Mouse (Mus musculus) hindbrain, embryonic 11.5 days (tissue): ENCODE results near the gene Drd4. TPM values are rescaled to one million over a fixed set of nuclear protein-coding genes. Genes with fewer than 3 reads are reported as not detected.
"Not testable (repeated sequence)": the region's sequence is repeated elsewhere in the genome, so short reads cannot be mapped to it uniquely, and the experiment has no call there.

Source experiments
- ATAC-seq: fragments of 200-750 bp; cut with Nextera tagmentation; 2 replicates; pipeline ENCODE4 v1.8.0; 2017; ENCODE audit warnings: mild to moderate bottlenecking, moderate TSS enrichment, moderate library complexity; ENCODE audit not compliant: low FRiP score
- DNase-seq: peaks from one replicate; pipeline ENCODE4 v3.0.0-alpha.2; 2015; ENCODE audit warnings: low spot score
- H3K27ac ChIP-seq: fragments of 300-500 bp; sonication (generic); 2 replicates; pipeline ENCODE4 v1.5.1; 2014; ENCODE audit warnings: mild to moderate bottlenecking, low read depth, low read length
- H3K27me3 ChIP-seq: fragments of 300-500 bp; sonication (generic); 2 replicates; pipeline ENCODE4 v1.6.1; 2014; ENCODE audit warnings: mild to moderate bottlenecking, low read length, moderate library complexity, mixed read lengths; ENCODE audit not compliant: control insufficient read depth, insufficient read depth
- H3K36me3 ChIP-seq: fragments of 300-500 bp; sonication (generic); 2 replicates; pipeline ENCODE4 v1.6.1; 2014; ENCODE audit warnings: mild to moderate bottlenecking, low read length, moderate library complexity, mixed read lengths; ENCODE audit not compliant: control insufficient read depth, insufficient read depth
- H3K4me1 ChIP-seq: fragments of 300-500 bp; sonication (generic); replicated peaks from 2 replicates; pipeline ENCODE4 v1.6.1; 2014; ENCODE audit warnings: low read length, mixed read lengths; ENCODE audit not compliant: control insufficient read depth, insufficient read depth
- H3K4me2 ChIP-seq: fragments of 300-500 bp; sonication (generic); replicated peaks from 2 replicates; pipeline ENCODE4 v1.6.1; 2014; ENCODE audit warnings: mild to moderate bottlenecking, low read depth, low read length
- H3K4me3 ChIP-seq: fragments of 300-500 bp; sonication (generic); 2 replicates; pipeline ENCODE4 v1.5.1; 2014; ENCODE audit warnings: low read depth, low read length
- H3K9ac ChIP-seq: fragments of 300-500 bp; sonication (generic); 2 replicates; pipeline ENCODE4 v1.6.1; 2014; ENCODE audit warnings: low read depth, low read length
- H3K9me3 ChIP-seq: fragments of 300-500 bp; sonication (generic); 2 replicates; pipeline ENCODE4 v1.6.1; 2016; ENCODE audit warnings: low read length; ENCODE audit not compliant: control insufficient read depth
- WGBS: fragments of 180-500 bp; shearing (Covaris S2); extraction: QIAGEN DNeasy Blood & Tissue Kit; methylation state at CpG from one replicate; pipeline ENCODE4 v1.1.7; 2014; 5-methylcytosine and 5-hydroxymethylcytosine counted together
- polyA plus RNA-seq: library from polyadenylated mRNA; unstranded; fragments of >200 nt; fragmentation: Nextera tagmentation; extraction: Ambion mirVana; gene quantifications from 2 replicates; pipeline ENCODE4 v1.2.1, GENCODE M21; 2014

Drd4 gene
- 0.25 and 0.33 TPM in 2 replicates for polyA plus RNA-seq

DNA sequence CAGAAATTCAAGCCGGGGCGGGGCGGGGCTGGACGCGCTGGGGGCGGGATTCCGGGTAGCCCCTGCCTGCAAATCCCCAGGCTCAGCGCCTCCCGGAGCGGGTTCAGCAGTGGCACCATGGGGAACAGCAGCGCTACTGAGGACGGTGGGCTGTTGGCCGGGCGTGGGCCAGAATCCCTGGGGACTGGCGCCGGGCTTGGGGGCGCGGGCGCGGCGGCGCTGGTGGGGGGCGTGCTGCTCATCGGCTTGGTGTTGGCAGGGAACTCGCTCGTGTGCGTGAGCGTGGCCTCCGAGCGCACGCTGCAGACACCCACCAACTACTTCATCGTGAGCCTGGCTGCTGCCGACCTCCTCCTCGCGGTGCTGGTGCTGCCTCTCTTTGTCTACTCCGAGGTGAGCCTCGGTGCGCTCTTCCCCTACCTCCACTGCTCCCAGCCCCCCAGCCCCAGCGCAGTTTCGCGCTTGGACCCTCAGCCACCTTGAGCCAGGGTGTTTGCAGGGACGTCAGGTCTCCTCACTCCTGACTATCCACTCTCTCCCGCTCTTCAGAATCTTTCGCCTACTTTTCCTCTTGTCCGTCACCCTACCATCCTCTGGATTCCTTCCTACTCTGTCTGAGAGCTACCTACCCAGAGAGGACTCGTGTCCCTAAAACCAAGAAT lies at the start of gene Drd4:
Gene Drd4 (plus strand): TSS at position 86 of the 662 bp plus-strand sequence.
- H3K9me3 ChIP-seq = no peaks in the 10 kb centered on the region
- peaks cover 7% of the 10 kb centered on the region for H3K4me1 ChIP-seq
- ATAC-seq (peak; percentile 48; the same call in 1 of the 2 replicates), DNase-seq (peak; percentile 53)
- H3K36me3 ChIP-seq = no peaks in the 10 kb centered on the region
- H3K4me2 ChIP-seq = peak within 1 kb of the TSS; percentile 77
- H3K4me3 ChIP-seq = peak within 1 kb of the TSS; percentile 37
- no peak within 1 kb of the TSS for H3K27ac ChIP-seq
- 2% methylated on average over 45 of the region's 46 CpGs for WGBS
- H3K27me3 ChIP-seq = peaks cover 58% of the 10 kb centered on the region
- peak within 1 kb of the TSS; percentile 67; the same call in 1 of the 2 replicates for H3K9ac ChIP-seq

- H3K4me1 ChIP-seq, H3K27me3 ChIP-seq, H3K27ac ChIP-seq, H3K4me2 ChIP-seq, DNase-seq, ATAC-seq, H3K9ac ChIP-seq, H3K9me3 ChIP-seq, H3K4me3 ChIP-seq: not testable (repeated sequence)
- 91% methylated on average over 4 of the region's 4 CpGs for WGBS
- peaks cover 18% of the 10 kb centered on the region for H3K36me3 ChIP-seq
Measured at GRCm38 (mm10) chr7:141250486-141250885, 41.3 kb upstream of the Drd4 start.

DNA sequence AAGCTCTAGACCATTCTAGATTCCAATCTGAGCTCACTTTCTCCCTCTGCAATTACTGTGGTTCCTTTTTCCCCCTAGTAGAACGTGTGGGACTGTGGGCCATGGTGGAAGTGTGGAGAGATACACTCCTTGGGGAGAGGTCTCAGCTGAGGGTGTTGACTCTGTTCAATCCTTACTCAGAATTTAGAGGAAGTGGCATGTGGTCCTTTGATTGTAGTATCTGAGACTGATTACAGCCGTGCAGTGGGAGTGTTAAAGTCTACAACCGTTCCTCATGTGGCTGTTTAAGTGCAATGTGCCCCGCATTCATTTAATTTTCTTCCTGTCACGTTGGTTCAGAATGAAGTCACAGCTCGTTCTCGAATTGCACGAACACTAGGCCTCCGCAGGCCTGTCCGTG lies 35.6 kb upstream of the Drd4 start:
- no peaks in the 10 kb centered on the region for H3K4me1 ChIP-seq
- 96% methylated on average over 10 of the region's 10 CpGs for WGBS
- no peaks in the 10 kb centered on the region for H3K27me3 ChIP-seq
- DNase-seq = no peak
- H3K9me3 ChIP-seq = no peaks in the 10 kb centered on the region
- H3K36me3 ChIP-seq = peaks cover 31% of the 10 kb centered on the region
- no peak overlapping the region for H3K9ac ChIP-seq
- no peak overlapping the region for H3K4me2 ChIP-seq
- ATAC-seq = no peak
- H3K27ac ChIP-seq = no peak overlapping the region
- no peak overlapping the region for H3K4me3 ChIP-seq

- Histone ChIP-seq H3K27me3 (no peaks in the 10 kb centered on the region), H3K9ac (no peak overlapping the region), H3K4me1 (0 out of 2 replicates have a peak, but pooled peaks cover 3% of the 10 kb centered on the region), H3K9me3 (no peaks in the 10 kb centered on the region), H3K4me2 (no peak overlapping the region), H3K27ac (no peak overlapping the region), H3K36me3 (peaks cover 36% of the 10 kb centered on the region), H3K4me3 (no peak overlapping the region)
- ATAC-seq = no peak
- 96% methylated on average over 3 of the region's 3 CpGs for WGBS
- no peak for DNase-seq
Measured at GRCm38 (mm10) chr7:141261480-141261879, 30.3 kb upstream of the Drd4 start.

GRCm38 (mm10) chr7:141263640-141264039 lies 28.2 kb upstream of the Drd4 start:
- H3K27ac ChIP-seq = no peak overlapping the region
- WGBS = 86% methylated on average over 13 of the region's 13 CpGs
- H3K4me1 ChIP-seq = 0 out of 2 replicates have a peak, but pooled peaks cover 3% of the 10 kb centered on the region
- no peaks in the 10 kb centered on the region for H3K9me3 ChIP-seq
- H3K4me2 ChIP-seq = no peak overlapping the region
- DNase-seq (no peak), ATAC-seq (no peak)
- peaks cover 17% of the 10 kb centered on the region; the same call in 1 of the 2 replicates for H3K36me3 ChIP-seq
- H3K27me3 ChIP-seq = no peaks in the 10 kb centered on the region
- no peak overlapping the region for H3K4me3 ChIP-seq
- no peak overlapping the region for H3K9ac ChIP-seq

DNA sequence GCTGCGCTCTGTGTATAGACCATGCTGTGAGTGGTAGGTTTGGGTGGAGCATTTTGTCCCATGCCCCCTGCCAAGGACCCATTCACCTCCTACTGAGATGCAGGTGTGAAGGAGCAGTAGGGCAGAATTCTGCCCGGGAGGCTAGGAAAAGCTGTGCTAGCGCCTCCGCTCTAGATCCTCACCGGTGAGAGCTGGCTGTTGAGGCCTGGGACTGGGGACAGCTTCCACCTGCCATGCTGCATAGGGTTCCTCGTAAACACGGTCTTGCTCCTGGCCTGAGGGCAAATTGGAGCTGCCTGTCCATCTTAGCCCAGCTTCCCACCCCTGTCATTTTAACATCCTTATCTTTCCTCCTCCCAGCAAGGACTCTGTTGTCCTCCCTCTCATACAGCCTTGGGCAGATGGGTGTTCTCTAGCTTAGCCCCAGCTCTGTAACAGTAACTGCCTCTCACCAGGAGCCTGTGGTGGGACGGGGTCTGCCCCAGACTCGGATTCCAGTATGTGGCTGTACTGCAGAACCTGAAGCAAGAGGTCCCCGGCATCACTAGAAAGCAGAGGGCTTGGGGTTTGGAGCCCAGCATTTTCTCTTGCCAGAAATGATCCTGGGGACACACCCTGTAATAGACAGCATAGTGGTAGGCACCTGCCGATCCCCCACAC lies 27.6 kb upstream of the Drd4 start:
- Histone ChIP-seq H3K27ac (no peak overlapping the region), H3K4me1 (0 out of 2 replicates have a peak, but pooled peaks cover 3% of the 10 kb centered on the region), H3K4me3 (no peak overlapping the region), H3K4me2 (no peak overlapping the region), H3K9ac (no peak overlapping the region), H3K36me3 (peaks cover 13% of the 10 kb centered on the region; the same call in 1 of the 2 replicates), H3K9me3 (no peaks in the 10 kb centered on the region), H3K27me3 (no peaks in the 10 kb centered on the region)
- ATAC-seq (no peak), DNase-seq (no peak)
- 76% methylated on average over 11 of the region's 11 CpGs for WGBS

DNA sequence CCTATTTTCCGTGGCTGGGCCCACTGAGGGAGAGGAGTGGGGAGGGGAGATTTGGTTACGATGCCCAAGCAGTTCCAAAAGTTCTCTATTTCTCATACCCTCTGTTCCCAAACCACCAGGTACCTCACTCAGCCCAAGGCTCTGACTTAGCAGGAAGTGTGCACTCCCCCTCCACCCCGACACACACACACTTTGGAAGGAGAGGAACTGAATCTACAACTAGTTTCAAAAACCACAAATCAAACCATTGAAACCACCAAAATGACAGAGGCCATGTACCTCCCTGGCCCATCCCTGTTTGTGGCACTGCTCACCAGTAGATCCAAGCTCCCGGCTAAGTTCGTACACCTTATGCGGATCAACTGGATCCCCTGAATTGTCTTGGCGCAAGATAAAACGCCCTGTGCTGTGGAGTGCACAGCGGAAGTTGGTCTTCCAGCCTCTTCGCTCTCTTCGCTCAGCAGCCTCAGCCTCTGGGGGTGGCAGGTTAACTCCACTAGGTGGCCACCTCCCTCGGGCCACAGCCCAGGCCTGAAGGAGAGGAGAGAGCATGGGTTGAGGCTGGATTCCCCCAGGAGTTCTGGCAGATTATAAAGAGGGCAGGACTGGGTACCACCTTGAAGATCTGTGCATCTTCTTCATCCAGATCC lies 26.9 kb upstream of the Drd4 start:
- Histone ChIP-seq H3K36me3 (peaks cover 13% of the 10 kb centered on the region; the same call in 1 of the 2 replicates), H3K27me3 (no peaks in the 10 kb centered on the region), H3K27ac (no peak overlapping the region), H3K4me3 (no peak overlapping the region), H3K9ac (no peak overlapping the region), H3K4me2 (no peak overlapping the region), H3K9me3 (no peaks in the 10 kb centered on the region), H3K4me1 (0 out of 2 replicates have a peak, but pooled peaks cover 3% of the 10 kb centered on the region)
- WGBS = 37% methylated on average over 12 of the region's 12 CpGs
- ATAC-seq (no peak), DNase-seq (peak; percentile 46)

- Histone ChIP-seq H3K36me3 (peaks cover 11% of the 10 kb centered on the region; the same call in 1 of the 2 replicates), H3K4me1 (0 out of 2 replicates have a peak, but pooled peaks cover 3% of the 10 kb centered on the region), H3K27me3 (no peaks in the 10 kb centered on the region), H3K4me3 (no peak overlapping the region), H3K9me3 (no peaks in the 10 kb centered on the region), H3K9ac (no peak overlapping the region), H3K27ac (no peak overlapping the region), H3K4me2 (no peak overlapping the region)
- ATAC-seq (no peak), DNase-seq (no peak)
- 39% methylated on average over 11 of the region's 11 CpGs for WGBS
Measured at GRCm38 (mm10) chr7:141265411-141265738, 26.4 kb upstream of the Drd4 start.
